Mouse (Mus musculus): ENCODE data around the gene Rab30. TPM values are rescaled to one million over a fixed set of nuclear protein-coding genes. Genes with fewer than 3 reads are reported as not detected.

Gene Rab30
- polyA plus RNA-seq, 1 experiment from 2014 or later, result 20.9 TPM

DNA sequence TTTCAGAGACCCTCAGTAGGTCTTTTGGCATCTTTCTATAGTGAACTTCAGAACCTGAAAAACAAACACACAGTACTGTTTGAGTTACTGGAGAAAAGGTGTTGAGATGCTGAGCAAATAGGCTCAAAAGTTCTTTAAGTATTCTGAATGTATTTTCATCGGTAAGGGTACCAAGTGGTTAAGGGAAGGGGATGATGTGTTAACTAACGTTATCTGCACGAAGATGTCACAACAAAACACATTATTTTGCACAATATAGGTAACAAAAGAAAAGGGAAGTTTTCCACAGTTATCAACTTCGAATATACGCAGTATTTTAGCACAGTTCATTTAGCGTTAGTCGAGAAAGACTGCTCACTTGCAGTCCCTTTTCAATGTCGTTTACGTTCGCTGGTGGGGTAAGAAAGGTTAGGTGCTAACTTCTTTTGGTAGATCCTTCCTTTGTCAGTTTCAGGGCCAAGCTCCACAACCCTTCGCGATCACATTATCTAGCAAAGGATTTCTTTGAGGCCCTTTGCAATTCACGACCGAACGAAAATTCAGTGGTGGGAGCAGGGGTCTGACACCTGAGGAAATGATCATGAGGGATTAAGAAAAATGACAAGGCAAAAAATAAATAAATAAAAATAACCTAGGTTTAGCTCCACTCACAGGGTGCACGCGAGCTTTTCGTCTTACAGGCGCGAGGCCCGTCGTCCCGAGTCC, 840 bp upstream of the Rab30 start:
- Histone ChIP-seq H3K9ac (ENCODE audit: low read length) (peak overlapping the region; percentile 91), H3K27me3 (ENCODE audit: control insufficient read depth, insufficient read depth, low read length) (no peaks in the 10 kb centered on the region), H3K27ac (ENCODE audit: low read length) (peak overlapping the region; percentile 90), H3K9me3 (replicated peaks; ENCODE audit: control insufficient read depth, low read length) (no peaks in the 10 kb centered on the region), H3K4me3 (replicated peaks; ENCODE audit: low read length) (peak overlapping the region; percentile 69), H3K36me3 (ENCODE audit: control insufficient read depth, insufficient read depth, low read length) (0 out of 2 replicates have a peak, but pooled peaks cover 3% of the 10 kb centered on the region), H3K4me2 (ENCODE audit: low read depth, low read length) (peak overlapping the region; percentile 91), H3K4me1 (ENCODE audit: control insufficient read depth, insufficient read depth, low read length) (peaks cover 24% of the 10 kb centered on the region)
- no peak for ATAC-seq (ENCODE audit: insufficient read depth, low FRiP score)
- WGBS, result 1% methylated on average over 23 of the region's 23 CpGs

DNA sequence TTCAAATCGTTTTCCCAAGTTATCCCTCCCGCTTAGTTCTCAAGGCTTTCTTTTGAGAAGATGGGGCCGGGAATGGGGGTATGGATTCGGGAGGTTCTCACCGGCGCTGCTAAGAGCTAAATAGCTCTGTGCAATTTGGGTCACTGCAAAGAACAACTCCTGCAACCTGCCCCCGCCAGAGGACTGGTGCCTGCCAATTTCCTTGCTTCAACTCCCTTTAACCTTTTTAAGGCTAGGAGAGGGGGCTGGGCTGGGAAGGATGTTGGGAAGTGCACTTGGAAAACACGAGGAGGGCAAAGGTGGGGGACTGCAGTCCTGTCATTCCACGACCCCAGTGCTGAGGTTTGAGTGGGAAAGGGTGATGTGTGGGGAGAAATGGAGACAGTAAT, 452 bp downstream of the Rab30 start:
- peak overlapping the region; percentile 77 for H3K4me2 ChIP-seq (ENCODE audit: low read depth, low read length)
- H3K4me1 ChIP-seq (ENCODE audit: control insufficient read depth, insufficient read depth, low read length), result peaks cover 24% of the 10 kb centered on the region
- under 1% methylated on average over 9 of the region's 9 CpGs for WGBS
- H3K36me3 ChIP-seq (ENCODE audit: control insufficient read depth, insufficient read depth, low read length), result no peaks in the 10 kb centered on the region
- H3K4me3 ChIP-seq (replicated peaks; ENCODE audit: low read length), result peak overlapping the region; percentile 69
- peak overlapping the region; percentile 69 for H3K9ac ChIP-seq (ENCODE audit: low read length)
- peak overlapping the region; percentile 75 for H3K27ac ChIP-seq (ENCODE audit: low read length)
- H3K27me3 ChIP-seq (ENCODE audit: control insufficient read depth, insufficient read depth, low read length), result no peaks in the 10 kb centered on the region
- no peaks in the 10 kb centered on the region for H3K9me3 ChIP-seq (replicated peaks; ENCODE audit: control insufficient read depth, low read length)
- ATAC-seq (ENCODE audit: insufficient read depth, low FRiP score), result peak; percentile 18; the same call in 1 of the 2 replicates

GRCm38 (mm10) chr7:92742341-92742741, 938 bp downstream of the Rab30 start:
- Histone ChIP-seq H3K9ac (ENCODE audit: low read length) (peak overlapping the region; percentile 69), H3K27me3 (ENCODE audit: control insufficient read depth, insufficient read depth, low read length) (no peaks in the 10 kb centered on the region), H3K4me1 (ENCODE audit: control insufficient read depth, insufficient read depth, low read length) (peaks cover 24% of the 10 kb centered on the region), H3K4me2 (ENCODE audit: low read depth, low read length) (peak overlapping the region; percentile 77), H3K36me3 (ENCODE audit: control insufficient read depth, insufficient read depth, low read length) (no peaks in the 10 kb centered on the region), H3K4me3 (replicated peaks; ENCODE audit: low read length) (peak overlapping the region; percentile 69), H3K27ac (ENCODE audit: low read length) (peak overlapping the region; percentile 75), H3K9me3 (replicated peaks; ENCODE audit: control insufficient read depth, low read length) (no peaks in the 10 kb centered on the region)
- no peak for ATAC-seq (ENCODE audit: insufficient read depth, low FRiP score)
- WGBS, result under 1% methylated on average over 16 of the region's 16 CpGs

GRCm38 (mm10) chr7:92742774-92743173, 1.4 kb downstream of the Rab30 start:
- Histone ChIP-seq H3K4me1 (ENCODE audit: control insufficient read depth, insufficient read depth, low read length) (peaks cover 24% of the 10 kb centered on the region), H3K9ac (ENCODE audit: low read length) (peak overlapping the region; percentile 69), H3K9me3 (replicated peaks; ENCODE audit: control insufficient read depth, low read length) (no peaks in the 10 kb centered on the region), H3K4me2 (ENCODE audit: low read depth, low read length) (peak overlapping the region; percentile 77), H3K27me3 (ENCODE audit: control insufficient read depth, insufficient read depth, low read length) (no peaks in the 10 kb centered on the region), H3K4me3 (replicated peaks; ENCODE audit: low read length) (peak overlapping the region; percentile 69), H3K36me3 (ENCODE audit: control insufficient read depth, insufficient read depth, low read length) (no peaks in the 10 kb centered on the region), H3K27ac (ENCODE audit: low read length) (peak overlapping the region; percentile 75)
- 1% methylated on average over 6 of the region's 6 CpGs for WGBS
- no peak for ATAC-seq (ENCODE audit: insufficient read depth, low FRiP score)

DNA sequence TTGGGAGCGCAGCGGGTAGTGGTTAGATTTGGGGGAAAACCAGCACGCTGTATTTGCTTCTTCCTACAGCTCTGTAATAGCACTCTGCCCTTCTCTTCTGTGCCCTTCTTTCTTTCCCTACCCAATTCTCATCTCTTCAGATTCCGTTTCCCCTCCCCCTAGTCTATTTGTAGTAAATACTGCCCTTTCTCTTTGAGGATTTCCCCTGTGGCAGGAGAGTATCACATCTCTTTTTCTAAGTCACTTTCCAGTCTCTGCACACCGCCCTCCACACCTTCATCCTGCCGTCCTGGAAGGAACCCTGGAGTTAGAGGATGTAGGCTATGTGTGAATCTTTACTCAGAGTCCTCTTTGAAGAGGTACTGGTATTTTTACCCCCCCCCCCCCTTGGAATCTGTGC, 1.9 kb downstream of the Rab30 start:
- ATAC-seq (ENCODE audit: insufficient read depth, low FRiP score), result no peak
- no peaks in the 10 kb centered on the region for H3K9me3 ChIP-seq (replicated peaks; ENCODE audit: control insufficient read depth, low read length)
- peak overlapping the region; percentile 75 for H3K27ac ChIP-seq (ENCODE audit: low read length)
- H3K27me3 ChIP-seq (ENCODE audit: control insufficient read depth, insufficient read depth, low read length), result no peaks in the 10 kb centered on the region
- no peaks in the 10 kb centered on the region for H3K36me3 ChIP-seq (ENCODE audit: control insufficient read depth, insufficient read depth, low read length)
- WGBS, result 18% methylated on average over 6 of the region's 6 CpGs
- H3K9ac ChIP-seq (ENCODE audit: low read length), result peak overlapping the region; percentile 69
- peak overlapping the region; percentile 69 for H3K4me3 ChIP-seq (replicated peaks; ENCODE audit: low read length)
- H3K4me1 ChIP-seq (ENCODE audit: control insufficient read depth, insufficient read depth, low read length), result peaks cover 23% of the 10 kb centered on the region
- peak overlapping the region; percentile 77 for H3K4me2 ChIP-seq (ENCODE audit: low read depth, low read length)

GRCm38 (mm10) chr7:92750395-92750794, 9.0 kb downstream of the Rab30 start:
- H3K9me3 ChIP-seq (replicated peaks; ENCODE audit: control insufficient read depth, low read length), result no peaks in the 10 kb centered on the region
- H3K9ac ChIP-seq (ENCODE audit: low read length), result no peak overlapping the region
- H3K4me2 ChIP-seq (ENCODE audit: low read depth, low read length), result no peak overlapping the region
- H3K4me1 ChIP-seq (ENCODE audit: control insufficient read depth, insufficient read depth, low read length), result no peaks in the 10 kb centered on the region
- ATAC-seq (ENCODE audit: insufficient read depth, low FRiP score), result no peak
- H3K36me3 ChIP-seq (ENCODE audit: control insufficient read depth, insufficient read depth, low read length), result no peaks in the 10 kb centered on the region
- no peaks in the 10 kb centered on the region for H3K27me3 ChIP-seq (ENCODE audit: control insufficient read depth, insufficient read depth, low read length)
- H3K4me3 ChIP-seq (replicated peaks; ENCODE audit: low read length), result no peak overlapping the region
- H3K27ac ChIP-seq (ENCODE audit: low read length), result no peak overlapping the region
- WGBS, result 62% methylated on average over 2 of the region's 2 CpGs

DNA sequence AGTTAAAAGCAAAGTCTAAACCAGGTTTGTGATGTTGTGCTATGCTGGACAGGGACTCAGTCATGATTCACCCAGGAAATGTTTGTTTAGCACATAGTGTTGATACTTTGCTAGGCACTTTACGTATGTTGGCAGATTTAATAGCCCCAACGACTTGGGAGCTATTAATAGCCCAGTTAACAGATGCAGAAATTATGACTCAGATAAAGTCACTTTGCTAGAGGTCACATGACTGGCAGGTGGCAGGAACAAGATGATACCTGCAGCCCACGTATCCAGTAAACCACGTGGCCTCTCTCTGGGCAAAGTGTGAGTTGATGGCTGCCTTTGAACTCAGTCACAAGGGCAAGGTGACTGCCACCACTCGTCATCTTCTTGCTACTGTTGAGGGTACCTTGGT, 16.7 kb downstream of the Rab30 start:
- H3K36me3 ChIP-seq (ENCODE audit: control insufficient read depth, insufficient read depth, low read length), result no peaks in the 10 kb centered on the region
- WGBS, result 69% methylated on average over 5 of the region's 5 CpGs
- H3K4me3 ChIP-seq (replicated peaks; ENCODE audit: low read length), result no peak overlapping the region
- no peaks in the 10 kb centered on the region for H3K9me3 ChIP-seq (replicated peaks; ENCODE audit: control insufficient read depth, low read length)
- no peak overlapping the region for H3K27ac ChIP-seq (ENCODE audit: low read length)
- no peaks in the 10 kb centered on the region for H3K4me1 ChIP-seq (ENCODE audit: control insufficient read depth, insufficient read depth, low read length)
- no peak overlapping the region for H3K4me2 ChIP-seq (ENCODE audit: low read depth, low read length)
- no peaks in the 10 kb centered on the region for H3K27me3 ChIP-seq (ENCODE audit: control insufficient read depth, insufficient read depth, low read length)
- no peak for ATAC-seq (ENCODE audit: insufficient read depth, low FRiP score)
- no peak overlapping the region for H3K9ac ChIP-seq (ENCODE audit: low read length)

- H3K4me2 ChIP-seq (ENCODE audit: low read depth, low read length), result no peak overlapping the region
- no peak overlapping the region for H3K4me3 ChIP-seq (replicated peaks; ENCODE audit: low read length)
- no peaks in the 10 kb centered on the region for H3K36me3 ChIP-seq (ENCODE audit: control insufficient read depth, insufficient read depth, low read length)
- no peaks in the 10 kb centered on the region for H3K27me3 ChIP-seq (ENCODE audit: control insufficient read depth, insufficient read depth, low read length)
- no peak overlapping the region for H3K27ac ChIP-seq (ENCODE audit: low read length)
- no peaks in the 10 kb centered on the region for H3K9me3 ChIP-seq (replicated peaks; ENCODE audit: control insufficient read depth, low read length)
- no peak for ATAC-seq (ENCODE audit: insufficient read depth, low FRiP score)
- H3K4me1 ChIP-seq (ENCODE audit: control insufficient read depth, insufficient read depth, low read length), result peaks cover 12% of the 10 kb centered on the region
- WGBS, result 81% methylated on average over 6 of the region's 6 CpGs
- H3K9ac ChIP-seq (ENCODE audit: low read length), result no peak overlapping the region
Observed at GRCm38 (mm10) chr7:92760651-92761050, 19.2 kb downstream of the Rab30 start.

- Histone ChIP-seq H3K27me3 (ENCODE audit: control insufficient read depth, insufficient read depth, low read length) (no peaks in the 10 kb centered on the region), H3K4me2 (ENCODE audit: low read depth, low read length) (no peak overlapping the region), H3K36me3 (ENCODE audit: control insufficient read depth, insufficient read depth, low read length) (no peaks in the 10 kb centered on the region), H3K9me3 (replicated peaks; ENCODE audit: control insufficient read depth, low read length) (no peaks in the 10 kb centered on the region), H3K27ac (ENCODE audit: low read length) (no peak overlapping the region), H3K4me3 (replicated peaks; ENCODE audit: low read length) (no peak overlapping the region), H3K4me1 (ENCODE audit: control insufficient read depth, insufficient read depth, low read length) (peaks cover 16% of the 10 kb centered on the region), H3K9ac (ENCODE audit: low read length) (no peak overlapping the region)
- WGBS, result 84% methylated on average over 9 of the region's 9 CpGs
- no peak for ATAC-seq (ENCODE audit: insufficient read depth, low FRiP score)
Observed at GRCm38 (mm10) chr7:92761161-92761560, 19.8 kb downstream of the Rab30 start.
